Mouse (Mus musculus) heart, adult 8-10 months (tissue): Measurements from ENCODE around the gene Gm19402. TPM values are rescaled to one million over a fixed set of nuclear protein-coding genes. Genes with fewer than 3 reads are reported as not detected.

Experiments
- DNase-seq: peaks from one replicate; pipeline ENCODE4 v3.0.0; 2022; ENCODE audit warnings: low spot score
- microRNA-seq: library from miRNA; unstranded; fragments of <30 nt; microRNA quantifications from one replicate; pipeline ENCODE4 v1.2.0, GENCODE M21; 2022
- total RNA-seq, 4 experiments: library from RNA; stranded (reverse); gene quantifications; 2 replicates each; pipeline ENCODE4 v1.2.4; 2022

Gene Gm19402
- total RNA-seq, 4 experiments from 2014 or later = not detected

DNA sequence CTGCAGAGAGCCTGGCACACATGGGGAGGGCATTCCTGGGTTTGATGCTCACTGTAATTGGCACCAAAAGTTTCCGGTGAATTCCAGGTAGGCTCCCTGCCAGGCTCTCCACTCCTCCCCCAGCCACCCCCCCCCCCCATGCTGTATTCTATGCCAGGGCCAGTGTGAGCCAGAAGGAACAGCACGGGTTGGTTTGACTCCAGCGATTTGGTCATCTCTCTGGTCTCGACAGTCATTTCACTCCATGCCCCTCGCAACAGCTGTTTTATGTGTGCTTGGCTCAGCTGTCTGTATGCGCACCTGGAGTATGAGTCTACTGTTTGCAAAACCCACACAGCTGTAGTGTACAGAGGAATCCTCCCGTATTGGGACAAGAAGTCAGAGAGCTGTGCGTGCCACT is 24.2 kb downstream of the Gm19402 start:
- DNase-seq = no peak

GRCm38 (mm10) chr10:77663949-77664665 is 26.4 kb downstream of the Gm19402 start:
- no peak for DNase-seq

DNA sequence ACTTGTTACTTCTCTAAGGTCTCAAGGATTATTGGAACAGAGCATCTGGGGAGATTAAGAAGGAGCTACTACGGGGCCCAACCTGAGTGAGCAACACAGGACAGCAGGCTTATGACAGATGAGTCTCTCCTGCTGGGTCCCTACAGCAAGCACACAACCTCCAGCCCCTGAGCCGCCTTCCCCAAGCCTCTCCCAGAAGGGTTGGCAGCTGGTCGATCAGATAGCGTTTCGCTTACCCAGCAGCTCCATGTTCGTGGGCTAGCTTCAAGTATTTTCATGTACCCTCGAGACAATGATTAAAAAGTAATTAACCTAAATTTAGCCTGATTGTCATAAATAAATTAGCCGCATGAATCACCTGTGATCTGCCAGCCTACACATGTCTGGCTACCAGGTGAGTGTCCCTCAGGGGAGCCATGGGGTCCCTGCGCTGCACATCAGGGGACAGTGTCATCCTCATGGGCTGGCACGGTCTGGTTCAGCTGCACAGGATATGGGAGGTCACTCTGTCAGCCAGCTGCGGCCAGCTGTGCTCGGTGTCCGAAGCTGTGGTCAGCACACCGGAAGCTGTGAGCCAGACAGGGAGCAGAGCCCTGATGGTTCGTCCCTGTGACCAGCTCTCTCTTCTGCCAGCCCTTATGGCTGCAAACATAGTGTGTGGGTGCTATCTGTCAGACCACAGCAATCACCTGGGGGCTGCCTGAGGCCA is 32.1 kb downstream of the Gm19402 start:
- DNase-seq = no peak

GRCm38 (mm10) chr10:77652046-77652445 is 38.5 kb downstream of the Gm19402 start:
- no peak for DNase-seq

DNA sequence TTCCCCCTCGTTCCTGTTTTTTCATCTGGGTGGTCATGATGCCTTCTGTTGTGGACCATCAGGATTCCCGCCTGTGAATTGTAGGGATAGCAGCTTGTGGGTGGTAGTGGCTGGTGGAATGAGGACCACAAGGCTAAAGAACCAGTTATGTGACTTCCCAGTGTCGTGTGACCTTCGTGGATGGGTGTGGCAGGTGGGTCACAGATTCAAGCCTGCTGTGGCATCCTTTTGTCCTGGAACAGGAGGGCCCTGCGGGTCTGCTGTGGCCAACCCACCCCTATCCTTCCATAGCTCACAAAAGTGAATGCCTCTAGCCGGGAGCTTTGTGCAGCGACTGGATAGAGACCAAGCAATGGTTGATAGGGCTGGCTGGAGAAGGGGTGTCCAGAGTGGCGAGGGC is 42.7 kb downstream of the Gm19402 start:
- DNase-seq = no peak

DNA sequence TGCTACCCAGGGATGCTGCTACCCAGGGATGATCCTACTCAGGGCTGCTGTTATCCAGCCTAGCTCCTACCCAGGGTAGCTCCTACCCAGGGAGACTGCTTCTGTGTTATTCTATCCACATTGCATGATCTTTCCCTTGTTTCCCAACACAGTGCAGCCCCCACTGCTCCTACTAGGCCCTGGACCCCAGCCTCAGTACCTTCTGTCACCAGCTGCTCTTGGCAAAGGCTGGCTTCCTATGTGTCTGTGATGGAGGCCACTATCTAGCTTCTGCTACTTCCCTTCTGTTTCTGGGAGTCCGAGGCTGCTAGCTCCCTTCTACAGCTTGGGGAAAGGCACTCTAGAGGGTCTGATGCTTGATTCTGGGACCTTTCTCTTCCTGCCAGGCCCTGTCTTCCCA is 43.1 kb downstream of the Gm19402 start:
- no peak for DNase-seq

DNA sequence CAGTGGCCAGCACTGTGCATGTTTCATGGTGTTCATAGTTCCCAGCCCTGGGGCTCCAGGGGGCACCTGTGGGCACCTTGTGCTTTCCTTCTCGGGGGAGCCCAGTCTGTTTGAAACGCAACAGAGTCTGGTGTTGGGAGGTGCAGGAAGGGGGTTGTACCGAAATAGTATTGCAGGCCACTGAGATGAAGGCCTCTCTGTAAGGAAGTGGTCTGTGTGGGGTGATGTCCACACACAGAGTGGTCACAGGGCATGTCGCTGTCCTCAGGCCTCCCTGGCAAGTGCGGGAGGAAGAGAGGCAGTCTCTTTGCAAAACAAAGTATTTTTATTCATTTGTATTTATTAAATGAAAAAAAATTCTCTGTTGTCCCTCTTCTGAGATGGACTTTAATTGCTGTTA is 45.0 kb downstream of the Gm19402 start:
- DNase-seq = no peak

DNA sequence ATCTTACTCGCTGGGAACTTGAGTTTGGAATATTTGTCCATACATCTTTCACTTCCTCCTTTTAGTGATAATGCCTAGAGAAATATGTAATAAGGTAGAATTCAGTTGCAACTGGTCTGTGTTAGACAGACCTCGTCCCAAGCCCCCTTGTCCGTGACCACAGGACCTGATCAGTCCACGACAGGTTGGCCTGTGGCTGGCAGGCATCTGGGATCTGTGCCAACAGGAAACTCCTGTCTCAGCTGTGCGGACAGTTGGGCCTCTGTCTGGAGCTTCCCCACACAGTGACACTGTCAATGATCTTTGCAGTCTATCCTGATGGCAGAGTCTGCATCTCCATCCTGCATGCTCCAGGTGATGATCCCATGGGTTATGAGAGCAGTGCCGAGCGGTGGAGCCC is 47.4 kb downstream of the Gm19402 start:
- no peak for DNase-seq

Small RNA genes lying within 50 kb of the gene (microRNA-seq; reads per million reads assigned to microRNA genes)
- 2.8 reads per million, percentile 1 among the genes with 10 or more reads in this experiment for gene Mir1930

Other genes with a start within 250 kb of the Gm19402 start
- gene Fam207a, start 175.0 kb downstream of the Gm19402 start, total RNA-seq = 10 to 100 TPM in 1 of 4 experiments, 1 to 10 TPM in 3; 8.0 to 12.4 (median 9.1) TPM
- gene Itgb2, start 160.5 kb downstream of the Gm19402 start, total RNA-seq = 10 to 100 TPM in 1 of 4 experiments, 1 to 10 TPM in 3; 3.3 to 25.5 (median 3.7) TPM
- 100 to 1,000 TPM; 132 to 142 (median 134) TPM for gene Pttg1ip, start 109.0 kb downstream of the Gm19402 start, total RNA-seq
- gene Sumo3, start 84.7 kb downstream of the Gm19402 start, total RNA-seq = 10 to 100 TPM; 59.3 to 76.7 (median 67.5) TPM
- 10 to 100 TPM in 3 of 4 experiments, 1 to 10 TPM in 1; 8.3 to 15.8 (median 13.9) TPM for gene Gm49325, start 84.6 kb downstream of the Gm19402 start, total RNA-seq
- 10 to 100 TPM; 78.9 to 82.9 (median 81.2) TPM for gene Ube2g2, start 68.5 kb downstream of the Gm19402 start, total RNA-seq
- gene Tspear, start 4.2 kb downstream of the Gm19402 start, total RNA-seq = not detected
- not detected for gene Gm9508, start 6.5 kb upstream of the Gm19402 start, total RNA-seq
- gene Gm10272, start 15.9 kb upstream of the Gm19402 start, total RNA-seq = not detected
- gene Gm10024, start 20.7 kb upstream of the Gm19402 start, total RNA-seq = not detected
- gene Gm10142, start 25.1 kb upstream of the Gm19402 start, total RNA-seq = not detected
- gene Krtap12-1, start 29.8 kb upstream of the Gm19402 start, total RNA-seq = not detected
- not detected for gene Gm10100, start 35.7 kb upstream of the Gm19402 start, total RNA-seq
- gene Gm18596, start 51.9 kb upstream of the Gm19402 start, total RNA-seq = not detected
- gene Gm9736, start 60.6 kb upstream of the Gm19402 start, total RNA-seq = not detected
- not detected for gene Gm3233, start 68.9 kb upstream of the Gm19402 start, total RNA-seq
- not detected for gene Gm3238, start 80.6 kb upstream of the Gm19402 start, total RNA-seq
- not detected for gene Gm7138, start 86.2 kb upstream of the Gm19402 start, total RNA-seq
- gene Gm3250, start 91.8 kb upstream of the Gm19402 start, total RNA-seq = not detected
- not detected for gene Gm7137, start 97.4 kb upstream of the Gm19402 start, total RNA-seq
- gene Gm9639, start 104.3 kb upstream of the Gm19402 start, total RNA-seq = not detected
- gene Gm19668, start 108.4 kb upstream of the Gm19402 start, total RNA-seq = not detected
- gene Gm9507, start 121.1 kb upstream of the Gm19402 start, total RNA-seq = not detected
- gene Gm2696, start 123.9 kb upstream of the Gm19402 start, total RNA-seq = not detected
- not detected for gene Krtap10-4, start 136.3 kb upstream of the Gm19402 start, total RNA-seq
- gene Krtap10-10, start 145.2 kb upstream of the Gm19402 start, total RNA-seq = not detected
- not detected for gene Gm36176, start 156.0 kb upstream of the Gm19402 start, total RNA-seq
- gene Gm10318, start 162.1 kb upstream of the Gm19402 start, total RNA-seq = not detected
- gene Gm3285, start 171.2 kb upstream of the Gm19402 start, total RNA-seq = not detected
- 1 to 10 TPM in 2 of 4 experiments, under 1 TPM in 2; 0.63 to 1.2 (median 0.92) TPM for gene Lrrc3, start 211.8 kb upstream of the Gm19402 start, total RNA-seq